Mouse (Mus musculus): ENCODE measurements around the gene Prss43. TPM values are rescaled to one million over a fixed set of nuclear protein-coding genes. Genes with fewer than 3 reads are reported as not detected.
A peak's percentile ranks its signal among the peaks of the same experiment; 100 is the strongest.

Gene Prss43
- polyA plus RNA-seq, 1 experiment from 2014 or later: not detected

- Histone ChIP-seq H3K9me3 (no peaks in the 10 kb centered on the region), H3K9ac (no peak overlapping the region), H3K4me3 (replicated peaks) (no peak overlapping the region), H3K4me2 (no peak overlapping the region), H3K27me3 (no peaks in the 10 kb centered on the region), H3K36me3 (replicated peaks) (no peaks in the 10 kb centered on the region), H3K27ac (no peak overlapping the region), H3K4me1 (no peaks in the 10 kb centered on the region)
- 85% methylated on average over 7 of the region's 7 CpGs for WGBS
- ATAC-seq (ENCODE audit: low FRiP score): no peak
Observed at GRCm38 (mm10) chr9:110849162-110849561, 22.7 kb downstream of the Prss43 start.

GRCm38 (mm10) chr9:110855903-110856302, 29.4 kb downstream of the Prss43 start:
- 72% methylated on average over 7 of the region's 7 CpGs for WGBS
- no peaks in the 10 kb centered on the region for H3K9me3 ChIP-seq
- no peak overlapping the region for H3K27ac ChIP-seq
- H3K4me3 ChIP-seq (replicated peaks): no peak overlapping the region
- H3K9ac ChIP-seq: no peak overlapping the region
- H3K27me3 ChIP-seq: peaks cover 32% of the 10 kb centered on the region
- no peaks in the 10 kb centered on the region for H3K36me3 ChIP-seq (replicated peaks)
- ATAC-seq (ENCODE audit: low FRiP score): no peak
- H3K4me2 ChIP-seq: no peak overlapping the region
- H3K4me1 ChIP-seq: peaks cover 7% of the 10 kb centered on the region

- ATAC-seq (ENCODE audit: low FRiP score): no peak
- no peak overlapping the region for H3K4me3 ChIP-seq (replicated peaks)
- H3K36me3 ChIP-seq (replicated peaks): no peaks in the 10 kb centered on the region
- H3K27me3 ChIP-seq: peaks cover 32% of the 10 kb centered on the region
- H3K9me3 ChIP-seq: no peaks in the 10 kb centered on the region
- WGBS: 70% methylated on average over 4 of the region's 4 CpGs
- no peak overlapping the region for H3K4me2 ChIP-seq
- H3K27ac ChIP-seq: no peak overlapping the region
- no peak overlapping the region for H3K9ac ChIP-seq
- peaks cover 7% of the 10 kb centered on the region for H3K4me1 ChIP-seq
Observed at GRCm38 (mm10) chr9:110856920-110857319, 30.4 kb downstream of the Prss43 start.

- 11% methylated on average over 41 of the region's 50 CpGs for WGBS
- peaks cover 32% of the 10 kb centered on the region for H3K27me3 ChIP-seq
- H3K9ac ChIP-seq: peak within 1 kb of the TSS; percentile 27; the same call in 1 of the 2 replicates
- ATAC-seq (ENCODE audit: low FRiP score): no peak
- H3K4me3 ChIP-seq (replicated peaks): peak within 1 kb of the TSS; percentile 35
- no peaks in the 10 kb centered on the region for H3K9me3 ChIP-seq
- peak within 1 kb of the TSS; percentile 59 for H3K4me2 ChIP-seq
- H3K27ac ChIP-seq: no peak within 1 kb of the TSS
- peaks cover 7% of the 10 kb centered on the region for H3K4me1 ChIP-seq
- no peaks in the 10 kb centered on the region for H3K36me3 ChIP-seq (replicated peaks)
Observed at GRCm38 (mm10) chr9:110857781-110858472, 31.4 kb downstream of the Prss43 start, which contains the start of gene Prss50. Prss50 (plus strand) TSS chr9:110857967.

GRCm38 (mm10) chr9:110858523-110858922, 32.0 kb downstream of the Prss43 start:
- Histone ChIP-seq H3K9me3 (no peaks in the 10 kb centered on the region), H3K36me3 (replicated peaks) (no peaks in the 10 kb centered on the region), H3K4me2 (no peak overlapping the region), H3K4me1 (peaks cover 7% of the 10 kb centered on the region), H3K27ac (no peak overlapping the region), H3K27me3 (peaks cover 32% of the 10 kb centered on the region), H3K4me3 (replicated peaks) (no peak overlapping the region), H3K9ac (no peak overlapping the region)
- WGBS: 64% methylated on average over 5 of the region's 5 CpGs
- no peak for ATAC-seq (ENCODE audit: low FRiP score)

GRCm38 (mm10) chr9:110858967-110859596, 32.6 kb downstream of the Prss43 start:
- Histone ChIP-seq H3K36me3 (replicated peaks) (no peaks in the 10 kb centered on the region), H3K9ac (no peak overlapping the region), H3K9me3 (no peaks in the 10 kb centered on the region), H3K27ac (no peak overlapping the region), H3K27me3 (peaks cover 32% of the 10 kb centered on the region), H3K4me1 (peaks cover 7% of the 10 kb centered on the region), H3K4me2 (no peak overlapping the region), H3K4me3 (replicated peaks) (no peak overlapping the region)
- ATAC-seq (ENCODE audit: low FRiP score): no peak
- WGBS: 84% methylated on average over 5 of the region's 5 CpGs

GRCm38 (mm10) chr9:110871030-110871429, 44.5 kb downstream of the Prss43 start:
- 18% methylated on average over 7 of the region's 7 CpGs for WGBS
- Histone ChIP-seq H3K4me2 (no peak overlapping the region), H3K27me3 (peaks cover 31% of the 10 kb centered on the region), H3K27ac (no peak overlapping the region), H3K36me3 (replicated peaks) (no peaks in the 10 kb centered on the region), H3K4me3 (replicated peaks) (no peak overlapping the region), H3K9ac (no peak overlapping the region), H3K4me1 (peaks cover 22% of the 10 kb centered on the region), H3K9me3 (no peaks in the 10 kb centered on the region)
- ATAC-seq (ENCODE audit: low FRiP score): no peak

GRCm38 (mm10) chr9:110873681-110874659, 47.5 kb downstream of the Prss43 start:
- Histone ChIP-seq H3K27me3 (peaks cover 53% of the 10 kb centered on the region), H3K4me2 (peak overlapping the region; percentile 55), H3K27ac (no peak overlapping the region), H3K4me3 (replicated peaks) (peak overlapping the region; percentile 30), H3K4me1 (peaks cover 22% of the 10 kb centered on the region), H3K9ac (peak overlapping the region; percentile 36; the same call in 1 of the 2 replicates), H3K36me3 (replicated peaks) (no peaks in the 10 kb centered on the region), H3K9me3 (no peaks in the 10 kb centered on the region)
- WGBS: 7% methylated on average over 40 of the region's 40 CpGs
- ATAC-seq (ENCODE audit: low FRiP score): peak; percentile 54

GRCm38 (mm10) chr9:110874660-110875191, 48.2 kb downstream of the Prss43 start:
- ATAC-seq (ENCODE audit: low FRiP score): peak; percentile 36; the same call in 1 of the 2 replicates
- H3K4me1 ChIP-seq: peaks cover 25% of the 10 kb centered on the region

GRCm38 (mm10) chr9:110875288-110875695, 48.8 kb downstream of the Prss43 start:
- H3K36me3 ChIP-seq (replicated peaks): no peaks in the 10 kb centered on the region
- 0 out of 2 replicates have a peak overlapping the region, but pooled peaks have one; percentile 13 for H3K27ac ChIP-seq
- peaks cover 31% of the 10 kb centered on the region for H3K4me1 ChIP-seq
- peaks cover 66% of the 10 kb centered on the region for H3K27me3 ChIP-seq
- H3K4me3 ChIP-seq (replicated peaks): no peak overlapping the region
- no peaks in the 10 kb centered on the region for H3K9me3 ChIP-seq
- no peak for ATAC-seq (ENCODE audit: low FRiP score)
- no peak overlapping the region for H3K9ac ChIP-seq
- H3K4me2 ChIP-seq: no peak overlapping the region
- 26% methylated on average over 4 of the region's 6 CpGs for WGBS

More at GRCm38 (mm10) chr9:110874660-110875191, 48.2 kb downstream of the Prss43 start:
- 0 out of 2 replicates have a peak overlapping the region, but pooled peaks have one; percentile 55 for H3K4me2 ChIP-seq
- no peak overlapping the region for H3K4me3 ChIP-seq (replicated peaks)
- WGBS: 19% methylated on average over 3 of the region's 3 CpGs
- no peaks in the 10 kb centered on the region for H3K9me3 ChIP-seq
- peaks cover 61% of the 10 kb centered on the region for H3K27me3 ChIP-seq
- H3K36me3 ChIP-seq (replicated peaks): no peaks in the 10 kb centered on the region
- no peak overlapping the region for H3K27ac ChIP-seq
- no peak overlapping the region for H3K9ac ChIP-seq

- WGBS: 80% methylated on average over 1 of the region's 1 CpGs
- Histone ChIP-seq H3K27ac (no peak overlapping the region), H3K4me1 (peaks cover 32% of the 10 kb centered on the region), H3K36me3 (replicated peaks) (no peaks in the 10 kb centered on the region), H3K4me2 (no peak overlapping the region), H3K9ac (no peak overlapping the region), H3K9me3 (no peaks in the 10 kb centered on the region), H3K4me3 (replicated peaks) (no peak overlapping the region), H3K27me3 (peaks cover 81% of the 10 kb centered on the region)
- ATAC-seq (ENCODE audit: low FRiP score): no peak
Observed at GRCm38 (mm10) chr9:110877353-110877752, 50.9 kb downstream of the Prss43 start.

Measured in forebrain, embryonic 12.5 days (tissue).